Mouse (Mus musculus) urinary bladder, postnatal 4 days (tissue): Measurements from ENCODE around the gene Tecpr1.
A peak's percentile ranks its signal among the peaks of the same experiment; 100 is the strongest.

Experiments used
- DNase-seq, 2 experiments: peaks; one replicate each; pipeline ENCODE4 v3.0.0; 2021 to 2022; ENCODE audit warnings: low spot score in 2 of 2

The Tecpr1 gene

DNA sequence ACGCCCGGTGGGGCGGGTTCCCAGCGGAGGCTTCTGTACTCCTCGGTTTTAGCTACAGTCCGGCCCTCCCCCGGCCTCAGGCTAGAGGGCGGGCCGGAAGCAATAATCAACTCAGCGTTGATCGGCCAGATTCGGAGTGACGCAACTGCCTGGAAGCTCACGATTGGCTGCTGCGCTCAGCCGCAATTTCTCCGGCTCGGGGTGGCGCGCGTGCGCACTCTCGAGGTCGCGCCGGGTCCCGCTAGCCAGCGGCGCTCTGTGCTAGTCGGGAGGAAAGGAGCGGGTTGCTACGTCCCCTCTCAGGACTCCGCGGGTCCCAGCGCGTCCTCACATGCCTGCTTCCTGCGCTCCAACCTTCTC, at the start of gene Tecpr1:
TSS of gene Tecpr1 (minus strand) at position 113 of the 360 bp plus-strand sequence.
- peak; percentile 90 to 93 for DNase-seq

DNA sequence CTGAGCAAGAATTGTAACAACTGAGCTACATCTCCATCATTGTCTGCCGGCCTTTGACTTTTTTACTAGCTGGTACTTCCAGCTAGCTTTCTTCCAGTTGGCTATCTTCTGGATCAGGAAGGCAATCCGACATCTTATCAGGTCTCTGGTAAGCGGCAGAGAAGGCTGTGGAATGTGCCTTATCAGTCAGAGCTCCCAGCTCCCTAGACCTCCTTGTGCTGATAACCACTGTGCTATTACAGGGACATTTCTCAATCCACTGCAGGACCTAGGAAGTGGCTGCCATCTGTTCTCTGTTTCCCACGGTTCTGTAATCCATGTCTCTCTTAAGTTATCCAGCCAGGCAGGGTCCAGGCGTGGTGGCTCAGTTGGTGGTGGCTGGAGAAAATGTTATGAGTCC, 48.4 kb upstream of the Tecpr1 start:
- no peak for DNase-seq

DNA sequence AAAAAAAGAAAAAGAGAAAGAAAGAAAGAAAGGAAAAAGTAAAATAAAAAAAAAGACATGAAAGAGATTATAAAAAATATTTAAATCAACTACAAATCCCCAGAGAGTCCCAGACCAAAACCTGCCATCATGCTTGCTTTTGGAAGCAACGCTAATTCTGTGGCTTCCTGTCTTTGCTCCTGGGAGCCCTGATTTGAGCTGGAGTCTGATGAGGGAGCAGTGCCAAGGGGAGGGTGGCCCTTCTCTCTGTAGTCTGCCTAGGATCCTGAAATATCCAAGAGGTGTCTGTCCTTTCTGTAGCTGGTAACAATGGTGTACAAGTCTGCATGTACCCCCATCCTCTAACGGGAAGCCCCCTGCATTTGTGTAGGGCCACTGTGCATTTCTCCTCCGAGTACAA, 47.7 kb upstream of the Tecpr1 start:
- DNase-seq = no peak

DNA sequence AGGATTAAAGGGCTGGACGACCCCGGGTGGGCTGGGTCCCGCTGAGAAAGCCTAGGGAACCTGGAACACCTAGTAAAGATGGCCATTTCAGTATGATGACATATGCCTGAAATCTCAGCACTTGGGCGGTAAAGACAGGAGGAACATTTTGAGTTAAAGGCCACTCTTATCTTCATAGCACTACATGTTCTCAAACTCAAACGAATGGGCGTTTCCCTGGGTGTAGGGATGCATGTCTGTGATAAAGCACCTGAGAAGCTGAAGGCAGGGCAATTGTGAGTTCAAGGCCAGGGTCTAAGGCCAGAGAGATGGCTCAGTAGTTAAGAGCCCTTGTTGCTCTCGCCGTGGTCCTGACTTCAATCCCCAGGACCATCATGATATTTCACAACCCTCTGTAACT, 47.0 kb upstream of the Tecpr1 start:
- no peak for DNase-seq

DNA sequence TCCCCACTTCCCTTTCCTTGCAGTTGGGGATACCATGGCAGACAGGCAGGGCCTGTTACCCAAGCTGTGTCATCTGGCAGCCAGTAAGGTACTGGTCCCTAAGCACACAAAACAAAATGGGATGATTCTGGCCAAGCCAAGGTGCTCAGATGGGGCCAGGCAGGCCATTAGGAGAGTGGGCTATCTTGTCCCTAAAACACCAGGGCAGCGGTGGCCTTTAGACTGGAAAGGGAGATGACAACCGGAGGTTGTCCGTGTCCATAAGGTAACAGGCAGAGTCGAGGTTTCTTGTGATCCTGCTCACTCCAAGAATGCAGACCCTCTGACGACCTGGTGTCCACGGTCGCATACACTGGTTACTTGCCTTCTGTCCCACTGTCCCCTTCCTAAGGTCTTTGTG, 46.5 kb upstream of the Tecpr1 start:
- DNase-seq = no peak

DNA sequence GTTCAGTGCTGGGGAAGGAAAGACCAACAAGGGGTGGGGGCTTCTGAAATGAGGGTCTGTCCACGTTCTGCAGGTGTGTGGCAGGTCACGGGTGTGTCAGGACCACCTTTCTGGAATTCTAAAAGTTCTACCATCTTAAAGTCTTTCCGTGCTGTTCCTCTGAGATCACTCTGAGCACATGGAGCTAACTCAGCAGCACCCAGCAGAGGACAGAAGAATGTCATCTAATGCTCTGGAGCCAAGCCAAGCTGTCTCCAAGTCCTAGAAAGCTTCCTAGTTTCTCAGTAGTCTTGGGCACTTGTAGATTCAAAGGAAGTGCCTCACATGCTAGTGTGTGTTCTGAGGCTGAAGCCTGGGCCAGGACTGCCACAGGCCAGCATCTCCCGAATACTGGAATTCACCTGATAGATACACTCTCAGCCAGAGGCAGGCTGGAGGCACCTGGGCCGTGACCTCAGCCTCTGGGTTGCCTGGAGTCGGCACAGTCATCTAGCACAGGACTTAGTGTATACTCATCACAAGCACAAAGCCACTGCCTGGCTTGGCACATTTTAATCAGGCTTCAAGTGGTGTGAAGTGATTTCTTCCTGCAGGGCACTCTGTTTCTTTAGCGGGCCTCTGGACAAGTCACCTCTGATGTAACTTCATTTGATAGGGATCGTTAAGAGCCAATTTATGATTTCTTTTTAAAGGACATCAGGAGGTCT, 44.3 kb upstream of the Tecpr1 start:
- no peak for DNase-seq

DNA sequence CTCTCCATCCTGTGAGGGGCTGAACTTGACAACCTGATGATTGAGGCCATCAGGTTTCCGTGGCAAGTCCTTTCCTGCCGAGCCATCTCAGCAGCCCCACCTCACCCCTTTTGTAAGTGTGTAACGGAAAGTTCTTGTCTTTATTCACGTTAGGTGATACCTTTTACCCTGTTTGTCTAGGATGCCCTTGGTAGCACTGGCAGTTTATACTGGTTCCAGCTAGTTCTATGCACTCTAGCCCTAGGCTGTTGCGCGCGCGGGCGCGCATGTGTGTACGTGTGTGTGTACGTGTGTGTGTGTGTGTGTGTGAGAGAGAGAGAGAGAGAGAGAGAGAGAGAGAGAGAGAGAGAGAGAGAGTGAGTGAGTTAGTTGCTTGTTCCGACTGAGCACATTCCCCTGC, 40.1 kb upstream of the Tecpr1 start:
- no peak for DNase-seq

DNA sequence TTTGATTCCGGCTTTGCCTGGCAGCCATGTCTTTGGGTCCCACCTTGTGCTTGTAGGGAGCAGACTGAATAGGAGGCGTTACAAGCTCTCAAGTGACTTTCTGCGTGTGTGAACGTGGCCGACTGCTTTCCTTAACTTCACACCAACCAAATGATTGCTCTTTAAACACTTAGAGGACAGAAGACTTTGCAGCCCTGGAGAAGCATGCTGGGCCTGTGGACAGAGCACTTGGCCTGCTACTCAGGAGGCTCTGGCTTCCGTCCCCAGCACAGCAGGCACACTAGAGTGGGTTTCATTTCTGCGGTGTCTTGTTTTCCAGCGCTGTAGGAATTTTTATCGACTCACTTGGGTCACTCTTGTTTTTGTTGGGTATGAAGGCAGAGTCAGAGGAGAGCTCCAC, 39.7 kb upstream of the Tecpr1 start:
- DNase-seq = no peak

DNA sequence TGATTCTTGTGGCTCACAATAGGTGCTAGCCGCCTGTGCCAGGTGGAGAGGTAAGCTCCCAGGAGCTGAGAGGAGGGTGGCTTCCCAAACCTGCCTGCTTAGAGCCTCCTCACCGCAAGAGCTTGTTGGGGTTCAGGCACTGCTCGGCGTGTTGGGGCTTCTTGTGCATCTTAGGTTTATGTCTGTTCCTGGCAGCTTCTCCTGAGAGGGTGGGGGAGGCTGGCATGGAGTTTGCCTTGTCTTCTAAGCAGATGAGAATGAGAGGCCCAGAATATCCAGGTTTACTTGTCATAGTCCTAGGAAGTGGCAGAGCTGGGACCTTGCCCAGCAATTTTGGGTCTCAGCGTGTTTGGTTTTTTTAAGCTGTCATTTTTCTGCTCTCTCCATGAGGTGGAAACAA, 38.4 kb upstream of the Tecpr1 start:
- no peak for DNase-seq

DNA sequence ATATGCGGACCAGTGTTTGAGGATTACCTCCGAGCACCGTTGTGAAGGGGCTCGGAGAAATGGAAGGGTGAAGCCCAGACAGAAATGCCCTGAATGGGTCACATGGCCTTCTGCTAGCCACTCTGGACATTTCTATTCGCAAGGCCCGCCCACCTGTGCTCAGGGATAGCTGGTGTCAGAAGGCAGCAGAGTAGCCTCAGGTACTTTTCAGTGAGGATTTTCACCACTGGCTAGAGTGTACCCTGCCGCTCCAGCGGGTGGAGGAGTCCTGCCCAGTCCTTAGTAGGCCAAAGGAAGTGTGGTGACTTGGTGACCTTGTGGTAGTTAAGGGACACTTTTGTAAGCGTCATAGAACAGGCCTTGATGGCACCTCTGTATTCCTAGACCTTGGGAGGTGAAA, 37.9 kb upstream of the Tecpr1 start:
- no peak for DNase-seq

DNA sequence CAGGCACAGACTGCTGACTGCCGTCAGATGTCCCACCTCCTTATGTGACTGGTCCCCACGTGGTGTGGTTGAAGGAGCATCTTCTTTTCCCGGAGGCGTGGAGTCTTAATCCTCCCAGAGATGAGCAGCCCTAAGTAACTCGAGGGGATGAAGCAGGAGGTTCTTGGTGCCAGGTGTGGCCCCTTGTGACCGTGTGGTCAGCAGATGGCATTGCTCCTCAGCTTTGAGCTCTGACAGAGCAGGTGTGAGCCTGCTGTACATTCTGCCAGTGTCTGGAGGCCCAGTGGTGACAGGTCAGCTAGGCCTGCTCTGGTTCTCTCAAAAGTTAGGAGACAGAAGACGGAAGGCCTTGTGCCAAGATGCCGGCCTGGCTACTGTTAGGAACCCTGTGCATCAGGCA, 37.0 kb upstream of the Tecpr1 start:
- no peak for DNase-seq

DNA sequence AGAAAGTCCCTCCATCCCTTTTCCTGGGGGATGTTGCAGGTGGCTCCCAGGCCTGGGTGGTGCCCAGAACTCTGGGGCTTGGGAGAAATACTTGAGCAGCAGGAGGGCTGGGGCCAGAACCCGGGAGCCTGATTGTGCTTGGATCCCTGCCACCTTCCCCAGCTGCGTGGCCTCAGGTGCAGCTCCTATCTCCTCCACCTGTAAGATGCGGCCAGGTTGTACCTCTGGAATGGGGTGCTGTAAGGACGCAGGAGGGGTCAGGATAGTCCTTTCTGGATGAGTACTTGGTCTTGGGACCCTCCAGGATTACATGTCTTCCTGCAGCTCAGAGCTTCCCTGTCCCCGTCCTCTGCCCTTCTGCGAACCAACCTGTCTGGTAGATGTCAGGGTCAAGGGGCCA, 35.8 kb upstream of the Tecpr1 start:
- DNase-seq = no peak

DNA sequence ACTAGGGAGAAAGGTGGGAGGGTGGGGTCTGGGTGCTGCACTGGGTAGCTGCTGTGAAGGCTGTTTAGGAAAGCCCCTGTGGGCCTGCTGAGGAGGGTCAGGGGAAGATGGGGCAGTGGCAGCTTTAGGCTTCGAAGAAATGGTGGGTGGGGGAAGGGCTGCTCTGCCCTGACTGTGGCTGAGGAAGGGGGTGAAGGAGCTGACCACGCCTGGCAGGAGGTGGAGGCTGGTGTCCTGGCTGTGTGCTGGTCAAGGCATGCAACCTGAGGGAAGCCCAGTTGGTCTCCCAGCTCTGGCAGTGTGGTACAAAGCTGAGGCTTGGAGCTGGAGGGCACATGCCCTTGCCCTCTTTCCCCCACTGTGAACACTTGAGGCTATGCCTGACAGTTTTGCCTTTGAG, 35.3 kb upstream of the Tecpr1 start:
- no peak for DNase-seq

DNA sequence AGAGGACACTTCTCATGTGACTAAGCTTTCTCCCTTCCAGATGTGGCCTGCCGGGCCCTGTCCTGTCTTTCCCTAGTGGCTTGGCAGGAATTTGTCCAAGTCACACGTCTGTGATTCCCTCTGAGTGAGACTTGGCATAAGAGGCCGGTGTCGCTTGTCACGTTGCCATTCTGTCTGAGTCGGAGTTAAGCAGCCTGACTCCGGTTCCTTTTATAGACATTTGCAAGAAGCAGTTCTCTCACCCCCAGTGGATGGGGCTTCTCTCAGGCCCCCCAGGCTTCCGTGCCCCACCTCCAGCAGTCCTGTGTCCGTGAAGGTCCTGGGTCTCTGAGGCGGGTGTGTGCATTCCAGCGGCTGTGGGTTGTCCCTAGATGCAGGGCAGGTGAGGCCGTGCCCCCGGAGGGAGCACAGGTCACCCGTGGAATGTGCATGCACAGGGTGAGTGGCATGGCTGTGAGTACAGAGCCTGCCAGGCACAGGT, 34.8 kb upstream of the Tecpr1 start:
- DNase-seq = no peak

DNA sequence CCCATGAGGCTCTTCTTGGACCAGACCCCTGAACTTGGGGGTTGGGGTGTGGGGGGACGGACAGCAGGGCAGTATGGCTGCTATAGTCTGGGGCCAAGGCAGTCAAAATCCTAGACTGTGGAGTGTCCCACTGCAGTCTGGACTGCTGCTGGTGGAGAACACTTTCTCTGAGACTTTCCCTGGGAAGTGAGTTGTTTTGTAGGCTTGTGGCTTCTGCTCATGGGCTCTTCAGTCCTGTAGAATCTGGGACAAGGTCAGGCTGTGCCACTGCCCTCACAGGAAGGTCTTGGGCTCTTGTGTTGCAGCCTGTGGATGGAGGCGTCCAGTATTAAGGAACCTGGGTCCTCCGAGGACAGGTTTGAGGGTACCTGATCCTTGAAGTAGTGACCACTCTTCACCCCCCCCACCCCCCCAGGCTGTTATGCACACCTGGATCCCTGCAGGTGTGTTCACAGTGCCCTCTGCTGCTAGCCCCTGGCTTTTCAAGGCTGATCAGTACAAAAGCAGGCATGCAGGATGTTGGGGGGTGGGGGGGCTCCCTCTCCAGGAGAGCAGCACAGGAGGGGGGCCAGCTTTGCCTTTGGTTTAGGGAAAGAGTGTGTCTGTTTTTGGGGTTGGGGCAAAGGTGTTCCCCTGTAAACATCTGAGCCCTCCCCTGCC, 34.2 kb upstream of the Tecpr1 start:
- no peak for DNase-seq

DNA sequence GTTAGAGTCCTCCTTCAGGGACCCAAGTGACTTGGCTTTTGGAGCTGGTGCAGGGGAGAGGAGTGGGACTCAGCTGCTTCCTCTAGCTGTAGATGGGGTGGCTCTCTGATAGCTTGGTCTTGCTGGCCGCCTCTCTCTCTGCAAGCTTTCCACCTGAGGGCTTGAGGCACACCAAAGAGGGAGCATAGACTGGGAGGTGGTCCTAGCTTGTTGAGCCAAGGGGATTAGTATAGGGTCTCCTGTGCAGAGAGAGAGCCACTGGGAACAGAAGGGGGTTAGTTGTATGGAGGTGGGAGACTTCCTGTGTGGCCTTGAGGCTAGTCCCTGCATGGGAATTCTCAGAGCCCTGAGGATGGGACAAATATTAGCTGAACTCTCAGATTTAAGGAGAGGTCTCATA, 33.5 kb upstream of the Tecpr1 start:
- no peak for DNase-seq

DNA sequence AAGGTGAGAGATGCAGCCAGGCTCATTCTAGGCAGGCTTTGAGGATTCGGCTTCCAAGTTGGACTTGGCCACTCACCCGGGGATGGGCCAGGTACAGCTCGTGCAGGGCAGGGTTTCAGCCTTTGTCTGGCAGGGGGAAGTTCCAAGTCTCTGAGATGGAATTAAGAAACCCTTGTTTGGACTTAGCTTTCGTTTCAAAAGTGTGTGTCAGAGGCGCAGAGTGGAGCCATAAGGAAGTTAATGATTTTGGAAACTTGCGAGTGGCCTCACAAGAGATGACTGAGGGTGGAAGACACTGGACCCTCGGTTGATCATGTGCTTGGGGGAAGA, 33.1 kb upstream of the Tecpr1 start:
- no peak for DNase-seq

DNA sequence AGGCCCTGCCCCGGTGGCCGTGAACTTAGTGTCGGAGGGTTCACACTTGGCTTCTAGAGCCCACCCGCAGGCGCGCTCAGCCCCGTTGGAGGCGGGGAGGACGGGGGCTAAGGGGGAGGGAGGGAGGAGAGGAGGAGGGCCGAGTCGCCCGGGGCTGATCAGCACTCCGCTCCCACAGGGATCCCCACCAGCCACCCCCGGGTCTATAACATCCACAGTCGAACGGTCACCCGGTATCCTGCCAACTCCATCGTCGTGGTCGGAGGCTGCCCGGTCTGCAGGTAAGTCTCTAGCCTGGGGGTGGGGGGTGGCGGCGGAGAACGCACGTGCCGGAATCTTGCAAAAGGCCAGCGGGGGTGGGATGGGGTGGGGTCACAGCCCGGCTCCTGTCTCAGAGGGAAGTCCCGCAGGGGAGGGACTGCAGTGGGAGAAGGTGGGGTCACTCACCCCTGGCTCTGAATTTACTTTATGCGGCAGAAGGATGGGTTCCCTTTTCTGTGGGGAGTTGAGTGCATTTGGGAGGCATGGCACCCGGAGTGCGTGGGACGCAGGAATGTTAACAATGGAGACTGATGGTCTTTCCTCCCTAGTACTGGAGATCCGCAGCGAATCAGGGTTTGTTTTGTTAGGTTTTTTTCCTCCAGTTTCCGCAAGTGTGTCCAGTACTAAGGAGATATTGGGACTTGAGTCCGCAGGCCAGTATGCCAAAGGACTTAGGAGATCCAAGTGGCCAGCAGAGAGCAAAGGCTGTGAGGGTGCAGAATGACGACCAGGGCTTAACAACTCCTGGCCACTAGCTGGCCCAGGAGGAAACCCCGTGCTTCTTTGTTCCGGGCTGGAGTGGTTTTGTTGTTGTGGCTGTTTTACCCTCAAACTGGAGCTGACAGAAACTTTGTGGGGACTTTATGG, 32.5 kb upstream of the Tecpr1 start:
- peak; percentile 52 to 63 for DNase-seq

DNA sequence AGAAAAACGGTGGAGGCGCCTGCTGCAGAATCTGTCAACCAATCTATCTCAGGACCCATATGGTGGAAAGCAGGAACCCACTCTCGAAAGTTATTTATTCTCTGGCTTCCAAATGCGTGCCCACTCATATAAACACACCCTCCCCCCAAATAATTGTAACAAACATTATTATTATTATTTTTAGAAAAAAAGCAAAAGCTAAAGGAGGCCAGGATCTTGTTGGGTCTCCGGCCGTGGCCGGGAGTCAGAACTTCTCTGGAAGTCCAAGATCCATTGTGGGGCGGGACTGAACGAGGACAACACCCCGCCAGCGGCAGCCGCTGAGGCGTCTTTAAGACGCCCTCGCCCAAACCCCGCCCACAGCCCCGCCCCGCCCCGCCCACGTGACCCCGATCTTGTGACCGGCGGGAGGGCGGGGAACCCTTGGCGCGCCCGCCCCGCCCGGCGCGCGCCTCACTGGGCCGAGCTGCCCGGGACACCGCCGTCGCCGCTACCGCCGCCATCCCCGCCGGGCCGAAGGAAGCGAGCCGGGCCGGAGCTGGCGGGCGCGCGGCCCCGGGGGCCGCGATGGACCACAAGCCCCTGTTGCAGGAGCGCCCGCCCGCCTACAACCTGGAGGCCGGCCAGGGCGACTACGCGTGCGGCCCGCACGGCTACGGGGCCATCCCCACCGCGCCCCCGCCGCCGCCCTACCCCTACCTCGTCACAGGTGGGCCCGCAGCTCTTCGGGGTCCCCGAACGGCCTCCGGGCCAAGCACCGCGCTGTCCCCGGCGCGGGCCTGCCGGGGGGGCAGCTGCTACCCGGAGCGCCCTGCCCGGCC, 31.6 kb upstream of the Tecpr1 start:
- DNase-seq = peak; percentile 82 to 85

DNA sequence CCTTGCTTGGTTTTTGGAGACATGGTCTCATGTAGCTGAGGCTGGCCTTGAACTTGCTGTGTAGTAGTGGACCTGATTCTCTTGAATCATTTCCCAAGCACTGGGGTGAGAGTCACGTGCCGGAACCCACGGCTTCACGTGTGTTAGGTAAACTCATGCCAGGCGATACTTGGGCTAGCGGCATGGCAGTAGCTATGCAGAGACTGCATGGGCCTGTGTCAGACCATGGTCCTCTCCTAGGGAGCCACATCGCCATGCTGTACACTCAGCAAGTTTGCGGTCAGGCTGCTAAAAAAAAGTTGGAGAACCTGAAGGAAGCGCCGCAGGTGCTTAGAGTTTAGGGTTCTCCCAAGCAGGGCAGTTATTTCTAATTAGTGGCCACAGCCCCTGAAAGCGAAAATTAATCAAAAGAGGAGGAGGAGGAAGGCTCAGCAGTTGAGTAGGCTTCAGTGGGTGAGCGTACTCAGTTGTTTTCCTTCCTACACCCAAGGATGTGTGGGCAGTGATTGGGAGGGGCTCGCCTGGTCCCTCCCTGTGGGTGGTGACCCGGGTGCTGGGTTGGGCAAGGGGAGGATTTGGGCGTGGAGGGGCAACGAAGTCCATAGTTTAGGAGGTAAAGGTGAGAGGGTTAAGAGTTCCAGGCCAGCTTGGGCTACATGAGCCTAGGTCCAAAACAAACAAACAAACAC, 30.9 kb upstream of the Tecpr1 start:
- DNase-seq = peak; percentile 66 to 70

DNA sequence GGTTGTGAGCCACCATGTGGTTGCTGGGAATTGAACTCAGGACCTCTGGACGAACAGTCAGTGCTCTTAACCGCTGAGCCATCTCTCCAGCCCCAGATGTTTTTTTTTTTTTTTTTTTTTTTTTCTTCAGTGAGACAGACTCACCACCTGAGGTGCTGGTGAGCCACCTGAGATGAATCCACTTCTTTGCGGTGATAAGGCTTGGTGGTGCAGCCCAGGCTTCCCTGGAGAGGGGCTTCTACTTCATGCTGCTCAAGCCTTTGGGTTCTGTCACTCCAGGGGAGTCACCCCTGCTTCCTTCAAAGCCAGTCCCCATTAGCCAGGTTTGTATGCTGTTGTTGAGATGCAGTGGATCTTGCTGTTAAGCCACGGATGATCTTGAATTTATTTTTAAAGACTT, 29.8 kb upstream of the Tecpr1 start:
- DNase-seq = no peak
